Mouse (Mus musculus) heart, embryonic 13.5 days (tissue): ENCODE measurements at regions not wholly inside any gene's neighbourhood (a gene's known extent, or its start where the extent isn't known, plus 50 kb on each side); places are given as distances from the start of the nearest gene placed in this dataset.
A peak's percentile ranks its signal among the peaks of the same experiment; 100 is the strongest.

Source experiments
- ATAC-seq: fragments of 200-750 bp; cut with Nextera tagmentation; 2 replicates; pipeline ENCODE4 v1.8.0; 2017; ENCODE audit warnings: moderate TSS enrichment; ENCODE audit not compliant: insufficient number of reproducible peaks, low FRiP score, low TSS enrichment; ENCODE audit errors: extremely low read depth
- H3K27ac ChIP-seq: fragments of 300-500 bp; sonication (generic); replicated peaks from 2 replicates; pipeline ENCODE4 v1.5.1; 2015; ENCODE audit warnings: moderate library complexity, mild to moderate bottlenecking, inconsistent platforms
- H3K27me3 ChIP-seq: fragments of 300-500 bp; sonication (generic); replicated peaks from 2 replicates; pipeline ENCODE4 v1.6.1; 2015; ENCODE audit warnings: mild to moderate bottlenecking, inconsistent platforms
- H3K36me3 ChIP-seq: fragments of 300-500 bp; sonication (generic); 2 replicates; pipeline ENCODE4 v1.6.1; 2015; ENCODE audit warnings: mild to moderate bottlenecking, inconsistent platforms
- H3K4me1 ChIP-seq: fragments of 300-500 bp; sonication (generic); 2 replicates; pipeline ENCODE4 v1.6.1; 2015; ENCODE audit warnings: inconsistent platforms
- H3K4me2 ChIP-seq: fragments of 300-500 bp; sonication (generic); 2 replicates; pipeline ENCODE4 v1.6.1; 2015; ENCODE audit warnings: inconsistent platforms, mild to moderate bottlenecking, moderate library complexity
- H3K4me3 ChIP-seq: fragments of 300-500 bp; sonication (generic); 2 replicates; pipeline ENCODE4 v1.5.1; 2015; ENCODE audit warnings: moderate library complexity, mild to moderate bottlenecking, inconsistent platforms
- H3K9ac ChIP-seq: fragments of 300-500 bp; sonication (generic); 2 replicates; pipeline ENCODE4 v1.6.1; 2015; ENCODE audit warnings: inconsistent platforms, mild to moderate bottlenecking, moderate library complexity
- H3K9me3 ChIP-seq: fragments of 300-500 bp; sonication (generic); 2 replicates; pipeline ENCODE4 v1.6.1; 2016; ENCODE audit warnings: inconsistent platforms
- WGBS: fragments of 180-500 bp; shearing (Covaris S2); methylation state at CpG from one replicate; pipeline ENCODE4 v1.1.7; 2015; ENCODE audit warnings: mixed read lengths; 5-methylcytosine and 5-hydroxymethylcytosine counted together

GRCm38 (mm10) chr13:90490991-90491951 is 401.9 kb upstream of the Xrcc4 start:
- Histone ChIP-seq H3K4me2 (peak overlapping the region; percentile 24; the same call in 1 of the 2 replicates), H3K4me1 (peaks cover 17% of the 10 kb centered on the region), H3K4me3 (no peak overlapping the region), H3K27ac (peak overlapping the region; percentile 48), H3K27me3 (no peaks in the 10 kb centered on the region), H3K9ac (0 out of 2 replicates have a peak overlapping the region, but pooled peaks have one; percentile 33), H3K9me3 (no peaks in the 10 kb centered on the region), H3K36me3 (no peaks in the 10 kb centered on the region)
- WGBS = 31% methylated on average over 8 of the region's 8 CpGs
- no peak for ATAC-seq

- H3K9ac ChIP-seq = no peak overlapping the region
- no peaks in the 10 kb centered on the region for H3K36me3 ChIP-seq
- H3K27me3 ChIP-seq = no peaks in the 10 kb centered on the region
- H3K9me3 ChIP-seq = no peaks in the 10 kb centered on the region
- no peak overlapping the region for H3K4me2 ChIP-seq
- no peaks in the 10 kb centered on the region for H3K4me1 ChIP-seq
- no peak overlapping the region for H3K27ac ChIP-seq
- H3K4me3 ChIP-seq = no peak overlapping the region
- no peak for ATAC-seq
- 67% methylated on average over 4 of the region's 4 CpGs for WGBS
Observed at GRCm38 (mm10) chr13:90480484-90480883, 391.1 kb upstream of the Xrcc4 start.

GRCm38 (mm10) chr13:90476880-90477279 is 387.5 kb upstream of the Xrcc4 start:
- ATAC-seq = no peak
- Histone ChIP-seq H3K27me3 (no peaks in the 10 kb centered on the region), H3K9me3 (no peaks in the 10 kb centered on the region), H3K36me3 (no peaks in the 10 kb centered on the region), H3K4me2 (no peak overlapping the region), H3K27ac (no peak overlapping the region), H3K4me3 (no peak overlapping the region), H3K9ac (no peak overlapping the region), H3K4me1 (no peaks in the 10 kb centered on the region)
- WGBS = 62% methylated on average over 2 of the region's 2 CpGs

GRCm38 (mm10) chr13:90474507-90474906 is 385.1 kb upstream of the Xrcc4 start:
- no peak overlapping the region for H3K4me3 ChIP-seq
- ATAC-seq = no peak
- H3K27ac ChIP-seq = no peak overlapping the region
- no peaks in the 10 kb centered on the region for H3K27me3 ChIP-seq
- no peak overlapping the region for H3K9ac ChIP-seq
- WGBS = 85% methylated on average over 6 of the region's 6 CpGs
- H3K4me2 ChIP-seq = no peak overlapping the region
- no peaks in the 10 kb centered on the region for H3K9me3 ChIP-seq
- H3K36me3 ChIP-seq = no peaks in the 10 kb centered on the region
- no peaks in the 10 kb centered on the region for H3K4me1 ChIP-seq

- Histone ChIP-seq H3K36me3 (no peaks in the 10 kb centered on the region), H3K4me1 (no peaks in the 10 kb centered on the region)
Observed at GRCm38 (mm10) chr13:90474053-90474452, 384.6 kb upstream of the Xrcc4 start.

GRCm38 (mm10) chr13:90473041-90473825 is 383.8 kb upstream of the Xrcc4 start:
- H3K36me3 ChIP-seq = no peaks in the 10 kb centered on the region
- no peak for ATAC-seq
- no peak overlapping the region for H3K27ac ChIP-seq

More at GRCm38 (mm10) chr13:90474053-90474452, 384.6 kb upstream of the Xrcc4 start:
- Histone ChIP-seq H3K4me2 (no peak overlapping the region), H3K9ac (no peak overlapping the region), H3K27ac (no peak overlapping the region), H3K9me3 (no peaks in the 10 kb centered on the region), H3K4me3 (no peak overlapping the region), H3K27me3 (no peaks in the 10 kb centered on the region)
- no peak for ATAC-seq

GRCm38 (mm10) chr13:90466096-90466495 is 376.7 kb upstream of the Xrcc4 start:
- H3K27me3 ChIP-seq = no peaks in the 10 kb centered on the region
- no peak overlapping the region for H3K4me3 ChIP-seq
- H3K4me1 ChIP-seq = peaks cover 11% of the 10 kb centered on the region
- WGBS = 79% methylated on average over 5 of the region's 5 CpGs
- H3K4me2 ChIP-seq = no peak overlapping the region
- no peaks in the 10 kb centered on the region for H3K36me3 ChIP-seq
- no peak overlapping the region for H3K27ac ChIP-seq
- no peak for ATAC-seq
- H3K9me3 ChIP-seq = no peaks in the 10 kb centered on the region
- no peak overlapping the region for H3K9ac ChIP-seq

More at GRCm38 (mm10) chr13:90473041-90473825, 383.8 kb upstream of the Xrcc4 start:
- Histone ChIP-seq H3K9ac (no peak overlapping the region), H3K27me3 (no peaks in the 10 kb centered on the region), H3K4me3 (no peak overlapping the region), H3K4me2 (no peak overlapping the region), H3K4me1 (no peaks in the 10 kb centered on the region), H3K9me3 (no peaks in the 10 kb centered on the region)
- 74% methylated on average over 8 of the region's 8 CpGs for WGBS

- ATAC-seq = peak; percentile 25; the same call in 1 of the 2 replicates
- no peak overlapping the region for H3K4me3 ChIP-seq
Observed at GRCm38 (mm10) chr13:90464051-90464450, 374.6 kb upstream of the Xrcc4 start.

GRCm38 (mm10) chr13:90463381-90463780 is 374.0 kb upstream of the Xrcc4 start:
- no peak overlapping the region for H3K4me2 ChIP-seq
- H3K4me3 ChIP-seq = no peak overlapping the region
- no peaks in the 10 kb centered on the region for H3K9me3 ChIP-seq
- H3K4me1 ChIP-seq = peaks cover 11% of the 10 kb centered on the region
- no peak overlapping the region for H3K9ac ChIP-seq
- no peak overlapping the region for H3K27ac ChIP-seq
- H3K36me3 ChIP-seq = no peaks in the 10 kb centered on the region
- H3K27me3 ChIP-seq = no peaks in the 10 kb centered on the region
- WGBS = 71% methylated on average over 2 of the region's 2 CpGs
- ATAC-seq = no peak

More at GRCm38 (mm10) chr13:90464051-90464450, 374.6 kb upstream of the Xrcc4 start:
- WGBS = 45% methylated on average over 2 of the region's 2 CpGs
- Histone ChIP-seq H3K36me3 (no peaks in the 10 kb centered on the region), H3K27me3 (no peaks in the 10 kb centered on the region), H3K4me1 (peaks cover 11% of the 10 kb centered on the region), H3K9me3 (no peaks in the 10 kb centered on the region), H3K27ac (no peak overlapping the region), H3K9ac (no peak overlapping the region), H3K4me2 (no peak overlapping the region)

GRCm38 (mm10) chr13:90454631-90455030 is 365.2 kb upstream of the Xrcc4 start:
- H3K4me2 ChIP-seq = no peak overlapping the region
- H3K4me1 ChIP-seq = no peaks in the 10 kb centered on the region
- no peak overlapping the region for H3K27ac ChIP-seq
- no peak for ATAC-seq
- no peaks in the 10 kb centered on the region for H3K36me3 ChIP-seq
- peaks cover 5% of the 10 kb centered on the region; the same call in 1 of the 2 replicates for H3K9me3 ChIP-seq
- H3K4me3 ChIP-seq = no peak overlapping the region
- no peaks in the 10 kb centered on the region for H3K27me3 ChIP-seq
- H3K9ac ChIP-seq = no peak overlapping the region

- Histone ChIP-seq H3K9me3 (no peaks in the 10 kb centered on the region), H3K9ac (no peak overlapping the region), H3K27ac (no peak overlapping the region), H3K4me3 (no peak overlapping the region), H3K4me1 (no peaks in the 10 kb centered on the region), H3K36me3 (no peaks in the 10 kb centered on the region), H3K4me2 (no peak overlapping the region), H3K27me3 (no peaks in the 10 kb centered on the region)
- no peak for ATAC-seq
- 80% methylated on average over 3 of the region's 3 CpGs for WGBS
Observed at GRCm38 (mm10) chr13:90426901-90427300, 337.5 kb upstream of the Xrcc4 start.
